Mouse (Mus musculus) left cerebral cortex, adult 8-10 months (tissue): ENCODE measurements around the gene Ube3b. TPM values are rescaled to one million over a fixed set of nuclear protein-coding genes. Genes with fewer than 3 reads are reported as not detected.

ENCODE experiments used
- microRNA-seq, 2 experiments: library from miRNA; unstranded; fragments of <30 nt; microRNA quantifications; one replicate each; pipeline ENCODE4 v1.2.0; 2022
- total RNA-seq, 4 experiments: library from RNA; stranded (reverse); gene quantifications; 2 replicates each; pipeline ENCODE4 v1.2.4; 2022

The Ube3b gene
- total RNA-seq, 4 experiments from 2014 or later, result 82.5 to 88.8 (median 85.0) TPM

Small RNA genes within 50 kb of the gene (microRNA-seq; reads per million reads assigned to microRNA genes)
- 0 to 0.66 reads per million in 2 experiments for gene Mir7027

Other genes starting within 250 kb of the Ube3b start
- gene Acacb, start 234.1 kb upstream of the Ube3b start, total RNA-seq, result 1 to 10 TPM; 5.5 to 7.8 (median 6.4) TPM
- not detected for gene Foxn4, start 106.8 kb upstream of the Ube3b start, total RNA-seq
- 1 to 10 TPM; 2.1 to 2.6 (median 2.4) TPM for gene Myo1h, start 91.4 kb upstream of the Ube3b start, total RNA-seq
- gene Kctd10, start 99 bp upstream of the Ube3b start, total RNA-seq, result 10 to 100 TPM; 53.3 to 58.4 (median 56.9) TPM
- 10 to 100 TPM; 19.0 to 21.0 (median 19.7) TPM for gene Mmab, start 63.5 kb downstream of the Ube3b start, total RNA-seq
- gene Mvk, start 63.7 kb downstream of the Ube3b start, total RNA-seq, result 10 to 100 TPM; 26.6 to 33.4 (median 29.9) TPM
- gene Fam222a, start 187.4 kb downstream of the Ube3b start, total RNA-seq, result 10 to 100 TPM in 3 of 4 experiments, 1 to 10 TPM in 1; 8.6 to 12.8 (median 11.6) TPM